Mouse (Mus musculus) MEL (cell line): ENCODE measurements around the gene Ccn1. TPM values are rescaled to one million over a fixed set of nuclear protein-coding genes. Genes with fewer than 3 reads are reported as not detected.

ENCODE experiments used
- DNase-seq: peaks from one replicate; pipeline ENCODE4 v3.0.0; 2011; ENCODE audit warnings: low read depth, low spot score
- H3K27ac ChIP-seq: 2 replicates; pipeline ENCODE4 v1.5.1; 2012; ENCODE audit warnings: low read depth, mild to moderate bottlenecking, control low read depth, low read length, moderate library complexity; ENCODE audit not compliant: control insufficient read depth
- H3K27me3 ChIP-seq, 2 experiments: fragments of 150-350 bp in 1 of 2; sonication (generic) in 1 of 2; 2 replicates each; pipeline ENCODE4 v1.6.1; 2012; ENCODE audit warnings: low read length in 2 of 2, mild to moderate bottlenecking in 2 of 2, improper control_type of control experiment in 1 of 2, moderate library complexity in 1 of 2; ENCODE audit not compliant: insufficient read depth in 2 of 2, control insufficient read depth in 1 of 2
- H3K36me3 ChIP-seq, 2 experiments: 2 replicates each; pipeline ENCODE4 v1.6.1; 2012 to 2014; ENCODE audit warnings: low read length in 2 of 2, improper control_type of control experiment in 1 of 2, inconsistent platforms in 1 of 2, mild to moderate bottlenecking in 1 of 2; ENCODE audit not compliant: insufficient read depth in 2 of 2, control insufficient read depth in 1 of 2
- H3K4me1 ChIP-seq, 2 experiments: fragments of 150-350 bp in 1 of 2; sonication (generic) in 1 of 2; 2 replicates each; pipeline ENCODE4 v1.6.1; 2012; ENCODE audit warnings: low read length in 2 of 2, improper control_type of control experiment in 1 of 2, mild to moderate bottlenecking in 1 of 2; ENCODE audit not compliant: insufficient read depth in 2 of 2, control insufficient read depth in 1 of 2
- H3K4me3 ChIP-seq, 2 experiments: fragments of 150-350 bp in 1 of 2; sonication (generic) in 1 of 2; 2 replicates each; pipeline ENCODE4 v1.5.1; 2012; ENCODE audit warnings: low read depth in 2 of 2, low read length in 2 of 2, mild to moderate bottlenecking in 2 of 2, moderate library complexity in 2 of 2, control low read depth in 1 of 2, improper control_type of control experiment in 1 of 2; ENCODE audit not compliant: control insufficient read depth in 1 of 2, insufficient read depth in 1 of 2
- H3K79me2 ChIP-seq: 2 replicates; pipeline ENCODE4 v1.6.1; 2012; ENCODE audit warnings: mild to moderate bottlenecking, low read length, moderate library complexity; ENCODE audit not compliant: control insufficient read depth, poor library complexity, insufficient read depth
- H3K9ac ChIP-seq: 2 replicates; pipeline ENCODE4 v1.6.1; 2012; ENCODE audit warnings: low read depth, mild to moderate bottlenecking, control low read depth, low read length, moderate library complexity; ENCODE audit not compliant: control insufficient read depth, poor library complexity, severe bottlenecking
- H3K9me3 ChIP-seq: fragments of 150-350 bp; sonication (generic); replicated peaks from 2 replicates; pipeline ENCODE4 v1.6.1; 2012; ENCODE audit warnings: mild to moderate bottlenecking, low read length, improper control_type of control experiment, moderate library complexity; ENCODE audit not compliant: insufficient read depth
- CHD1 ChIP-seq: IDR thresholded peaks from 2 replicates; pipeline ENCODE4 v1.6.1; 2012; ENCODE audit warnings: low read depth, mild to moderate bottlenecking, inconsistent platforms, low read length, improper control_type of control experiment
- CTCF ChIP-seq, 3 experiments: IDR thresholded peaks in 2 of 3; conservative IDR thresholded peaks in 1 of 3; 2 replicates each; pipeline ENCODE4 v1.5.1; 2011 to 2012; ENCODE audit warnings: low read length in 3 of 3, low read depth in 2 of 3, mild to moderate bottlenecking in 2 of 3, improper control_type of control experiment in 1 of 3, inconsistent platforms in 1 of 3, mixed read lengths in 1 of 3, moderate library complexity in 1 of 3; ENCODE audit not compliant: control insufficient read depth in 1 of 3, insufficient read depth in 1 of 3, poor library complexity in 1 of 3, severe bottlenecking in 1 of 3
- ETS1 ChIP-seq: IDR thresholded peaks from 2 replicates; pipeline ENCODE4 v1.6.1; 2012; ENCODE audit warnings: low read depth, mild to moderate bottlenecking, inconsistent platforms, low read length, improper control_type of control experiment, moderate library complexity
- GATA1 ChIP-seq: IDR thresholded peaks from 2 replicates; pipeline ENCODE4 v1.6.1; 2011; ENCODE audit warnings: low read depth, low read length, improper control_type of control experiment
- HCFC1 ChIP-seq: IDR thresholded peaks from 2 replicates; pipeline ENCODE4 v1.6.1; 2012; ENCODE audit warnings: low read depth, mild to moderate bottlenecking, inconsistent platforms, low read length, improper control_type of control experiment, moderate library complexity
- JUND ChIP-seq: IDR thresholded peaks from 2 replicates; pipeline ENCODE4 v1.6.1; 2011; ENCODE audit warnings: low read depth, mild to moderate bottlenecking, improper control_type of control experiment, low read length
- KAT2A ChIP-seq: conservative IDR thresholded peaks from 2 replicates; pipeline ENCODE4 v1.6.1; 2012; ENCODE audit warnings: low read depth, low read length, improper control_type of control experiment, inconsistent platforms
- MAFK ChIP-seq: IDR thresholded peaks from 2 replicates; pipeline ENCODE4 v1.6.1; 2011; ENCODE audit warnings: low read depth, mild to moderate bottlenecking, low read length, improper control_type of control experiment, borderline replicate concordance
- MAX ChIP-seq: IDR thresholded peaks from 2 replicates; pipeline ENCODE4 v1.6.1; 2011; ENCODE audit warnings: low read length, improper control_type of control experiment
- MAZ ChIP-seq: IDR thresholded peaks from 2 replicates; pipeline ENCODE4 v1.6.1; 2012; ENCODE audit warnings: low read depth, mild to moderate bottlenecking, inconsistent platforms, low read length, improper control_type of control experiment
- MEF2A ChIP-seq: IDR thresholded peaks from 2 replicates; pipeline ENCODE4 v1.6.1; 2014; ENCODE audit warnings: low read depth, mild to moderate bottlenecking, inconsistent platforms, low read length, improper control_type of control experiment; ENCODE audit not compliant: poor library complexity, insufficient replicate concordance, severe bottlenecking; ENCODE audit errors: extremely low read depth
- MXI1 ChIP-seq: IDR thresholded peaks from 2 replicates; pipeline ENCODE4 v1.6.1; 2011; ENCODE audit warnings: mild to moderate bottlenecking, low read depth, low read length, improper control_type of control experiment
- NRF1 ChIP-seq: IDR thresholded peaks from 2 replicates; pipeline ENCODE4 v1.6.1; 2014; ENCODE audit warnings: low read depth, mild to moderate bottlenecking, inconsistent platforms, low read length, improper control_type of control experiment, moderate library complexity; ENCODE audit not compliant: poor library complexity, insufficient read depth, severe bottlenecking
- POLR2AphosphoS2 ChIP-seq: IDR thresholded peaks from 2 replicates; pipeline ENCODE4 v1.6.1; 2011; ENCODE audit warnings: low read length, improper control_type of control experiment
- RAD21 ChIP-seq: IDR thresholded peaks from 2 replicates; pipeline ENCODE4 v1.6.1; 2011; ENCODE audit warnings: mild to moderate bottlenecking, low read depth, low read length, improper control_type of control experiment
- RCOR1 ChIP-seq: IDR thresholded peaks from 2 replicates; pipeline ENCODE4 v1.6.1; 2012; ENCODE audit warnings: low read depth, mild to moderate bottlenecking, inconsistent platforms, low read length, improper control_type of control experiment
- TAL1 ChIP-seq: IDR thresholded peaks from 2 replicates; pipeline ENCODE4 v1.6.1; 2012; ENCODE audit warnings: mild to moderate bottlenecking, inconsistent platforms, low read length, moderate library complexity, mixed read lengths
- TBP ChIP-seq: IDR thresholded peaks from 2 replicates; pipeline ENCODE4 v1.8.0; 2011; ENCODE audit warnings: low read depth, low read length, improper control_type of control experiment
- USF1 ChIP-seq: IDR thresholded peaks from 2 replicates; pipeline ENCODE4 v1.6.1; 2014; ENCODE audit warnings: low read depth, mild to moderate bottlenecking, inconsistent platforms, low read length, improper control_type of control experiment, moderate library complexity
- USF2 ChIP-seq, 2 experiments: IDR thresholded peaks; 2 replicates each; pipeline ENCODE4 v1.6.1; 2011 to 2012; ENCODE audit warnings: improper control_type of control experiment in 2 of 2, low read length in 2 of 2, borderline replicate concordance in 1 of 2, inconsistent platforms in 1 of 2, low read depth in 1 of 2, mild to moderate bottlenecking in 1 of 2; ENCODE audit not compliant: insufficient read depth in 1 of 2
- ZKSCAN1 ChIP-seq: IDR thresholded peaks from 2 replicates; pipeline ENCODE4 v1.6.1; 2012; ENCODE audit warnings: low read depth, mild to moderate bottlenecking, inconsistent platforms, low read length, improper control_type of control experiment, moderate library complexity
- ZMIZ1 ChIP-seq: IDR thresholded peaks from 2 replicates; pipeline ENCODE4 v1.6.1; 2012; ENCODE audit warnings: low read depth, mild to moderate bottlenecking, inconsistent platforms, low read length, improper control_type of control experiment, moderate library complexity
- polyA plus RNA-seq, 2 experiments: library from polyadenylated mRNA; stranded (reverse) in 1 of 2; unstranded in 1 of 2; fragments of >175 nt in 1 of 2; fragments of >200 nt in 1 of 2; gene quantifications; 2 replicates each; pipeline versions ENCODE4 v1.2.1 to v1.2.4; 2012; ENCODE audit warnings: low replicate concordance in 2 of 2, low read depth in 1 of 2; ENCODE audit not compliant: insufficient read length in 2 of 2, insufficient read depth in 1 of 2, missing spikeins in 1 of 2
- total RNA-seq: library from RNA; depleted of rRNA; stranded (reverse); fragments of 300-350 nt; gene quantifications from 2 replicates; pipeline ENCODE4 v1.2.3, GENCODE M21; 2012

Gene Ccn1
- total and polyA plus RNA-seq, 3 experiments, result not detected

DNA sequence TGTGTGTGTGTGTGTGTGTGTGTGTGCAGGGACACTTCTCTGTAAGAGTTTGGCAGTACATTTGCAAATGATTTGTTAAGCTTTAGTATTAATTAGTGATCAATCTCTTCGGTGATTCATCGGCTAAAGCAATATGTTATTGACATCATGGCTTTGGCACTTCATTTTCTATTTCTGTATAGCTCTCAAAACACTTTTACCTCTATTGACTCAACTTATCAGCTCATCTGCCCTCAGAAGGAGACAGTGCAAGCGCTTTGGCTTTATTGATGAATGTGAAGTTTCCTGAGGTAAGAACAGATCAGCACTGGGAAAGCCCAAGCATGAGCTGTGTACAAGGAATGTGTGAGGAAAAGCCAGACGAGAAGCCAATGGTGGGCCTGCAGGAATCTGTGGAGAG, 28.6 kb downstream of the Ccn1 start:
- no peak overlapping the region for H3K27ac ChIP-seq
- H3K79me2 ChIP-seq, result no peaks in the 10 kb centered on the region
- no peak for DNase-seq
- H3K9ac ChIP-seq, result no peak overlapping the region
- H3K9me3 ChIP-seq, result no peaks in the 10 kb centered on the region
- H3K4me1 ChIP-seq, result no peaks in the 10 kb centered on the region
- H3K36me3 ChIP-seq, result no peaks in the 10 kb centered on the region
- no peaks in the 10 kb centered on the region for H3K27me3 ChIP-seq
- no peak overlapping the region for H3K4me3 ChIP-seq
- no peak for TF ChIP-seq MEF2A
- TF ChIP-seq GATA1, result no peak
- no peak for TF ChIP-seq MAFK
- no peak for TF ChIP-seq USF1

DNA sequence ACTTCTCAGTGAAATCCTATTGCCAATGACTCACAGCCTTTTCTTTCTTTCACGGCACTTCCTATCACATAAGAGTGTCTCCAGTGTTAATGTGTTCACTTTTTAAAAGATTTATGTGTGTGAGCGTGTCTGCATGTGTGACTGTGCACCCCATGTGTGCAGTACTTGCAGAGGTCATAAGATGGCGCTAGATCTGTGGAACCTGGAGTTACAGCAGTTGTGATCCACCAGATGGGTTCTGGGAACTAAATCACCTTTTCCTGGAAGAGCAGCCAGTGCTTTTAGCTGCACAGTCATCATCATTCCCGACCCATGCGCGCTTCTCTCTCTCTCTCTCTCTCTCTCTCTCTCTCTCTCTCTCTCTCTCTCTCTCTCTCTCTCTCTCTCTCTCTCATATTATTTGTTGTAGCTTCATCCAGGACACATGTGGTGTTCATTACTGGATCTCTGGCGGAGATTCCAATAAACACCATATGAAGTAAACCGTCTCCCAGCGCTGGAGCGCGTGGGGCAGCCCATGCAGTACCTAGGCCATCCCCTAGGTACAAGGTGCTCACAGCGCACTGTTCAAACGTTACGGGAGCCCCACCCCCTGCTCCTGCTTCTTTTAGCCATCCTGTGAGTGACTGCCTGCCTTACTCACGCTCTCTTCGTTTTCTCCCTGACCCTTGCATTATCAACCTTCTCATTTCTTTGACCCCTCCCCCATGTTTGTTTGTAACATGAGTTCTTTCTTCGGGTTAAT, 30.0 kb downstream of the Ccn1 start:
- H3K4me1 ChIP-seq, result no peaks in the 10 kb centered on the region
- TF ChIP-seq MAX, result no peak
- no peak for TF ChIP-seq ZMIZ1
- TF ChIP-seq NRF1, result no peak
- no peak for TF ChIP-seq TAL1
- no peak for TF ChIP-seq MXI1
- no peak for TF ChIP-seq KAT2A
- TF ChIP-seq USF1, result no peak
- no peak for TF ChIP-seq MAZ
- no peak for TF ChIP-seq USF2 (IDR thresholded peaks at IDR 0.05; ENCODE audit: borderline replicate concordance in 1 of 2, insufficient read depth in 1 of 2, low read depth in 1 of 2, low read length in 2 of 2)
- no peak for TF ChIP-seq ZKSCAN1
- no peak for TF ChIP-seq JUND
- no peak for TF ChIP-seq CHD1
- TF ChIP-seq POLR2AphosphoS2, result no peak
- no peak for TF ChIP-seq RCOR1
- no peak for TF ChIP-seq RAD21
- TF ChIP-seq CTCF (IDR thresholded peaks at IDR 0.05 in 2 of 3, conservative IDR thresholded peaks at IDR 0.05 in 1 of 3; ENCODE audit: control insufficient read depth in 1 of 3, insufficient read depth in 1 of 3, low read depth in 2 of 3, low read length in 3 of 3, poor library complexity in 1 of 3, severe bottlenecking in 1 of 3), result no peak
- no peak for TF ChIP-seq TBP
- no peak for TF ChIP-seq ETS1
- TF ChIP-seq HCFC1, result no peak
- H3K36me3 ChIP-seq, result no peaks in the 10 kb centered on the region
- H3K4me3 ChIP-seq, result no peak overlapping the region
- H3K79me2 ChIP-seq, result no peaks in the 10 kb centered on the region
- DNase-seq, result no peak
- no peak overlapping the region for H3K27ac ChIP-seq
- H3K9ac ChIP-seq, result no peak overlapping the region
- H3K9me3 ChIP-seq, result no peaks in the 10 kb centered on the region
- H3K27me3 ChIP-seq, result no peaks in the 10 kb centered on the region
